Mouse (Mus musculus) spleen, adult 2 months (tissue): ENCODE measurements around the gene Sox13. TPM values are rescaled to one million over a fixed set of nuclear protein-coding genes. Genes with fewer than 3 reads are reported as not detected.

ENCODE experiments used
- DNase-seq, 2 experiments: peaks; one replicate each; pipeline versions ENCODE4 v3.0.0 to v3.0.0-alpha.2; 2012 to 2021; ENCODE audit warnings: low spot score in 2 of 2, low read depth in 1 of 2
- H3K27ac ChIP-seq: fragments of 200-500 bp; 2 replicates; pipeline ENCODE4 v1.5.1; 2012; ENCODE audit warnings: low read length, inconsistent platforms; ENCODE audit not compliant: insufficient read depth
- H3K27me3 ChIP-seq: fragments of 200-500 bp; 2 replicates; pipeline ENCODE4 v1.6.1; 2012; ENCODE audit warnings: mild to moderate bottlenecking, moderate library complexity, low read length, inconsistent platforms; ENCODE audit not compliant: control insufficient read depth, insufficient read depth
- H3K36me3 ChIP-seq: fragments of 200-500 bp; 2 replicates; pipeline ENCODE4 v1.6.1; 2012; ENCODE audit warnings: mild to moderate bottlenecking, low read length, inconsistent platforms; ENCODE audit not compliant: control insufficient read depth, insufficient read depth
- H3K4me1 ChIP-seq: fragments of 200-500 bp; 2 replicates; pipeline ENCODE4 v1.6.1; 2011; ENCODE audit warnings: inconsistent platforms; ENCODE audit not compliant: control insufficient read depth, insufficient read depth, insufficient read length
- H3K4me3 ChIP-seq: fragments of 200-500 bp; 2 replicates; pipeline ENCODE4 v1.5.1; 2011; ENCODE audit warnings: mild to moderate bottlenecking, inconsistent platforms; ENCODE audit not compliant: insufficient read depth, insufficient read length; ENCODE audit errors: extremely low read depth
- CTCF ChIP-seq: fragments of 200-500 bp; IDR thresholded peaks from 2 replicates; pipeline ENCODE4 v1.5.1; 2011; ENCODE audit warnings: mild to moderate bottlenecking, inconsistent platforms; ENCODE audit not compliant: insufficient read depth, insufficient read length, insufficient replicate concordance; ENCODE audit errors: extremely low read depth
- POLR2A ChIP-seq: fragments of 200-500 bp; IDR thresholded peaks from 2 replicates; pipeline ENCODE4 v1.6.1; 2011; ENCODE audit warnings: low read depth, low read length, inconsistent platforms
- WGBS: fragments of 180-500 bp; shearing (Covaris S2); methylation state at CpG from one replicate; pipeline ENCODE4 v1.1.7; 2018; 5-methylcytosine and 5-hydroxymethylcytosine counted together
- polyA plus RNA-seq: library from polyadenylated mRNA; depleted of rRNA; stranded (reverse); fragments of >200 nt; gene quantifications from 2 replicates; pipeline ENCODE4 v1.2.3, GENCODE M21; 2012

Sox13 gene
- polyA plus RNA-seq, 1 experiment, result 13.6 TPM

DNA sequence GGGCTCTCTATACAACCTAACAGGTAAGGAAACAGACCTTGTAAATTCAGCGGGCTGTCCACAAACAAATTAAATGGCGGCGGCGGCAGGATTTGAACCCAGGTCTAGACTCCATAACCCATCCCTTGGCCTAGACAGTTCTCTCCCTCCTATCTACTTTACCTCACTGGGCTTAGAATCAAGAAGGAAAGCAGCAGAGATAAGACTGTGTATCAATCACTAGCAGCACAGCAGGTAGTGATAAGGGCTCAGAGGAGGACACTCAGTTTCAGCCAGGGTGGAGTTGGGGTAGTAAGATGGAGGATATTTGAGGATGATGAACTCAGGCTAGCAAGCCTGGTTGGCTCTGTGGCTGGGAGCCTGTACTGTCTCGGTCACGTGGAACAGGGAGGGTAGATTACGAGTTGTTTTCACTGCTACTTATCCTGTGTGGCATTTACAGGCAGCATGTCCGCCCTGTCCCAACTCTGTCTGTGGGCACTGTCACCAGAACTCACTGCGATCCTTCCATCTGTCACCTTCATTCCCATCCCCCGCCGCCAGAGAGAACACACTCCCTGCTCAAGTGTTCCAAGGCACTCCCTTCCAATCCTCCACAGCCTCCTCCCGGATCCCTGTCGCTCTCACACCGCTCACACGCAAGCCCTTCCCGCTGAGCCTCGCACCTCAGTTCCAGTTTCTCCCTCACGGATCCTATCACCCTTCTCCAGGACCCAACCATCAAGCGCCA is 36.5 kb downstream of the Sox13 start:
- WGBS, result 92% methylated on average over 19 of the region's 19 CpGs
- Histone ChIP-seq H3K36me3 (no peaks in the 10 kb centered on the region), H3K4me3 (no peak overlapping the region), H3K4me1 (peaks cover 4% of the 10 kb centered on the region; the same call in 1 of the 2 replicates), H3K27ac (no peak overlapping the region), H3K27me3 (no peaks in the 10 kb centered on the region)
- no peak for TF ChIP-seq CTCF
- no peak for TF ChIP-seq POLR2A
- no peak for DNase-seq

DNA sequence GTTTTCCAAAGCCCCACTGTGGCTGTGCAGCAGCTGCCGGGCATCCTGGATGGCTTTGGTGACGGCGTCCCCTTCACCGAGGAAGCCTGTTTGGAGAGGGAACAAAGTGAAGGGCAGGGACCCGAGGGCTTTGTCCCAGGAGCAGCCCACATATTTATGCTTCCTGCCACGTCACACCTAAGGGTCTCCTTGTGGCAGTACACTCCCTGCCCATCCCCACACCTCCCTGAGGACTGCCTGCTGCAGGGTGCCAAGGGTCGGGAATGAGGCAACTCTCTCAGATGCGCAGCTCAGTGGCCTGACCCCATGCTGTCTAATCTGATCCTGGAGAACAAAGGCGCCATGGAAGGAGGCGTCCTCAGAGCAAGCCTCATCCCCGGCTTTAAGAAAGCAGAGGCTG is 38.0 kb downstream of the Sox13 start:
- Histone ChIP-seq H3K4me3 (no peak overlapping the region), H3K27me3 (no peaks in the 10 kb centered on the region), H3K36me3 (no peaks in the 10 kb centered on the region), H3K4me1 (peaks cover 4% of the 10 kb centered on the region; the same call in 1 of the 2 replicates), H3K27ac (no peak overlapping the region)
- 89% methylated on average over 11 of the region's 11 CpGs for WGBS
- TF ChIP-seq POLR2A, result no peak
- no peak for DNase-seq

DNA sequence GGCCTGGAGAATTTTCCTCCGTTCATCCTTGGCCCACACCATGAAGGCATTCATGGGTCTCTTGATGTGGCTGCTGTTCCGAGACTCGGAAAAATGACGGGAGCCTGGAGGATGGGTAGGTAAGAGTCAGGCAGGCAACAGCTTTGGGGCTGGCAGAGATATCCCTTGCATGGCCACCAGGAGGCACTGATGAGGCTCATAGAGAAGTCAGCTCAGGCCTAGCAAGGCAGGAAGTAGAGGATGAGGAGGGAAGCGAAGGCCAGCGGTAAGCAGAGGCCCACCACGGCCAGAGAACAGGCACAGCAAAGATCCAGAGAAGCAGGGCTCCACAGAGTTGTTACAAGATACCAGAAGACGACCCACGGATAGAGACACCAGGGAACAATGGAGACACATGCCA is 38.7 kb downstream of the Sox13 start:
- Histone ChIP-seq H3K4me3 (no peak overlapping the region), H3K27me3 (no peaks in the 10 kb centered on the region), H3K4me1 (peaks cover 4% of the 10 kb centered on the region; the same call in 1 of the 2 replicates), H3K36me3 (no peaks in the 10 kb centered on the region), H3K27ac (no peak overlapping the region)
- peak; percentile 25 to 67 for DNase-seq
- TF ChIP-seq POLR2A, result no peak
- TF ChIP-seq CTCF, result peak; percentile 72; the same call in 1 of the 2 replicates
- WGBS, result 42% methylated on average over 9 of the region's 9 CpGs

DNA sequence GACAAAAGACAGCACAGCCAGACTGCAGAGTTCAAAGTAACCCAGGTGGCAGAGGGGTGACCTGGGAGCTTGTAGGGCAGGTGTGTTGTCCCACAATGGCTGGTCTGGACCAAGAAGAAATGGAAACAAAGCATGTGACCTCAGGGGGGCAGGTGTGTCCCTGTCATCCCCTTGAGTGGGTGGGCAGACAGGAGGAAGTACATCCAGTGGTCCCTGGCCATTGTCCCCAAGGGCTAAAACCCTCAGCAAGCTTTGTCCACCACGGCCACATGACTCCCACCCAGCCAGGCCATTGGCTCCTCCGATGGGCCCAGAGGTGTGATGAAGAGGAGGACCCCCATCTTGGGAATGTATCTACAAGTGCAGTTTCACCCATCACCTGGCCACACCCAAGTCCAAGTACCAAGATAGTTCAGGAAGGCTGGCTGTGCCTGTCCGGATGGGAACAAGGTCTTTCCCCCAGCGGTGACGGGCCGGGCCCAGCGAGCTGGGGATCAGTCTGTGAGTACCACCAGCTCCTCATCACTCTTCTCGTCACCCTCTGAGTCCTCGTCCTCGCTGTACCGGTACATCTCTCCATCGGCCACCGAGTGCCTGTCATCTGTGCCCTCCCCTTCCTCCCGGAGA is 40.9 kb downstream of the Sox13 start:
- Histone ChIP-seq H3K36me3 (no peaks in the 10 kb centered on the region), H3K4me3 (no peak overlapping the region), H3K27me3 (no peaks in the 10 kb centered on the region), H3K27ac (no peak overlapping the region), H3K4me1 (peaks cover 7% of the 10 kb centered on the region; the same call in 1 of the 2 replicates)
- WGBS, result 93% methylated on average over 14 of the region's 14 CpGs
- DNase-seq, result no peak
- TF ChIP-seq CTCF, result no peak

DNA sequence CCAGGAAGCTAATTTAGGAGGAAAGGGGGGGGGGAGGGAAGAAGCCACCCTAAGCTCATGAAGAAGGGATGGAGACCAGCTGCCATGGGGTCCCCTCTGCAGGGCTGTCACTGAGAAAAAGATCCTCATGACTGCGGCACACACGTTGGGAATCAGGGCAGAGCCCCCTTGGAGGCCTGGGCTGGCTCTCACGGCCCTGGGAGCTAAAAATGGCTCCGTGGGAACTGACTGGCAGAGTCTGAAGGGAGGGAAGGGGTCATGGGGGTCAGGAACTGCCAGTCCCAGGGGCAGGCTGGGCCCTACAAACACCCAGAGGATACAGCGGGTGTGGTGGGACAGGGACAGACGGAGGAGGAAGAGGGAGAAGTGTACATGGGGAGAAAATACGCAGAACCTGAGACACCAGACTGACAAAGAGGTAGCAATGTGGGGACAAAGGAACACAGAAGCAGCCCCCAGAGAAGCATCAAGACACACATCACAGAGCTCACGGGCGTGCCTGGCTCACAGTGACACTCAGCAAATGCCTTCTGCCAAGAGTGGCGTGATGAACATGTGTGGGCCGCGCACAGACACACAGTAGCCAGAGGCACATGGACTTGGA is 41.5 kb downstream of the Sox13 start:
- Histone ChIP-seq H3K27ac (no peak overlapping the region), H3K36me3 (no peaks in the 10 kb centered on the region), H3K4me3 (no peak overlapping the region), H3K27me3 (no peaks in the 10 kb centered on the region), H3K4me1 (peaks cover 7% of the 10 kb centered on the region; the same call in 1 of the 2 replicates)
- DNase-seq, result no peak
- WGBS, result 76% methylated on average over 12 of the region's 12 CpGs
- TF ChIP-seq CTCF, result no peak
- TF ChIP-seq POLR2A, result no peak

DNA sequence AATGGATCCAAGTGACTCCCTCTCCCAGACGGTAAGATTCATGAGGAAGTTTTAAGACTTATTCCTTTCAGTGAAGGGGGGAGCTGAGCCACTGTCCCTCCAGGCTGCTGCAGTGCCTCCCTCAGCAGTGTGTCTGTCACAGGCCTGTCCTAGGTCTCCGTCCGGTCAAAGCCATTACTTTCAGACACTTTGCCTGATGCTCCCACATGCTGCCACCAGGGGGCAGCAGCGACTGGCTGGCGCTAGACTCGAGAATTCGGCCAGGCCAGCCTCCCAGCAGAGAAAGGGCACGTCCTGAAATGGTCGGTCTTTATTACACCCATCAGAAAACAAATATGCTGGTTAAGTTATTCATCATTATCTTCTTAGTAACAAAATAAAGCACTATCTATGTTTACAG is 42.2 kb downstream of the Sox13 start:
- TF ChIP-seq CTCF (peak; percentile 95), POLR2A (no peak)
- H3K4me3 ChIP-seq, result no peak overlapping the region
- no peak overlapping the region for H3K27ac ChIP-seq
- peaks cover 7% of the 10 kb centered on the region; the same call in 1 of the 2 replicates for H3K4me1 ChIP-seq
- DNase-seq, result peak in 1 of 2 experiments; percentile 27
- 12% methylated on average over 9 of the region's 9 CpGs for WGBS
- no peaks in the 10 kb centered on the region for H3K36me3 ChIP-seq
- no peaks in the 10 kb centered on the region for H3K27me3 ChIP-seq
